Mouse (Mus musculus) heart, adult 9 months (tissue): Measurements from ENCODE around the gene Zfp260.
"Not testable (repeated sequence)": the region's sequence is repeated elsewhere in the genome, so short reads cannot be mapped to it uniquely, and the experiment has no call there.

Source experiments
- DNase-seq, 2 experiments: peaks; one replicate each; pipeline ENCODE4 v3.0.0; 2022; ENCODE audit warnings: low spot score in 2 of 2

The Zfp260 gene

DNA sequence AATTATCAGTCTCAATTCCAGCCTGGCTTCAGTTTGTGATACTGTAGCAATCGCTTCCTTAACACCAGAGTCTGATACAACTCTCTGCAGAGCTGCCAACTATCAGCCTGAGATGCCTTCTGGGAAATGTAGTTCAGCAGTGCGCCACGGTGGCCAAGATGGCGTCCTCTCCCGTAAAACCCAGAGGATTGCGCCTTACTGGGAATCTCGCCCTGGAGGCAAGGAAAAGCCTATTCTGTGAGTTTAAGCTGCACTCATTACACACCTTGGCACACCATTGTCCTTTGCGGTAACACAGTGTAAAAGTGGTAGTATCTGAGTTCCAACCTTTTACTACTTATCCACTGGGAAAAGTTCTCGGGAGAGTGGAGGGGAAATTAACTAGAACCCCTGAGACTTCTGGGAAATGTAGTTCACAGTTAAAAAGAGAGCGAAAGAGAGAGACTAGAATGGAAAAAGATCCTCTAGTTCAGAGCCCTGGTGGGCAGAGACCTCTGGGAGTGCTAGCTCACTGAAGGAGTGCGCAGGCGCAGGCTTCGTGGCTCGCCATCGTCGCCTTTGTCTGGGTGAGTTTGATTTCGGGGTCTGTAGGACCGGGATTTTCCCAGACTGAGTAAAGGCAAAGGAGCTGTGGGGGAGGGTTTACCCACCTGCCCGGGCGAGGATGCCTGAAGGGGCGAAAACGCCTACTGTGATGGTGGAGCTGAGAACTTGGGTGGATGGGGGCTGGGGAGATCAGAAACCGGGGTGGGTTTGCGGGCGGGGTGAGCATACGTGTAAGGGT is at the start of gene Zfp260:
Zfp260 (plus strand) TSS at position 132 of the 784 bp plus-strand sequence.
- peak; percentile 92 to 95 for DNase-seq

DNA sequence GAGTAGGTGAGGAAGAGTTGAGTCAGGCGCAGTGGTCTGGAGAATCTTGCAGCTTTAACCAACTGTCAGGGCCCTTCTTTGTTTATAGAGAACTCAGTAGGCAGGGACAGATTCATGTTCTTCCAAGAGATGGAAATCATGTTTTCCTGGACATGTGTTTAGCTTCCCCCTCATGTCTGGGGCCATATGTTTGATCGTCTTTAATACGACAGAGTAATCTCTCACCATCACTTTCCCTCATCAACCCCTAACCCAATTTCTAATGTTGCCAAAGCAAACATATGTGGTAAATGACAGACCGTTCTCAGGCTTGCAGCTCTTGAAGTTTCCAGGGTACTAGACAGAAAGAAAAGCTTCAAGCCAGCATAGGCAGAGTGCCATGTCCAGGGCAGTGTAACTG is 46.5 kb upstream of the Zfp260 start:
- no peak for DNase-seq

DNA sequence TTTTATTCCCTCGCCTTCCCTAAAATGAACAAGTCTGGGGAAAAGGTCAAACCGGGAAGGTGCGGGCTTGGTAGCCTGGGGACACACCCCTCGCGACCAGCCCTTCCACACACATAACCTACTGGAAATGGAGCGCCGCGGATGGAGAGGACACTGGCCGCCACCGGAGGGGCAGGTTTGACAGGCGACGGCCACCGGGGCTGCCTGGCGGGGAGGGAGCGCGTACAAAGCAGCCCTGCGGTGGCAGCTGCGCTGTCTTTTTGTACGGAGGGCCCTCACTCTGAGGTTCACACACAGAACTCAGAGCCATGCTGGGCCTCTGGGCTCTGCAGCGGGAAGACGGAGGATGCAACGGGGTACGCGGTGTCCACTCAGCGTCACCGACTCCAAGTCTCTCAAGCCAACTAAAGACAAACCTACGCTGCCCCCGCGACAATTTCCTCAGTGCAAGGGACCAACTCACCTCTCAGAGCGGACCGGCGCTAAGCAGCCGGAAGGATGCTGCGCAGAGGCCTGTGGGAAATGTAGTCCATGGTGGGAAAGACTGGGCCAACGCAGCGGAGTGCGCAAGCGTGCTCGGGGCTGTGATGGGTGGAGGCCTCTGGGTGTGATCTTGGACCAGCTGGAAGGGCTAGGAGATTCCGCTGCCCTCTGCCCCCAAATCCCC is 43.6 kb upstream of the Zfp260 start, which contains the start of gene Zfp14:
Zfp14 (minus strand) TSS at position 499 of the 667 bp plus-strand sequence.
- DNase-seq: peak; percentile 89 to 90

DNA sequence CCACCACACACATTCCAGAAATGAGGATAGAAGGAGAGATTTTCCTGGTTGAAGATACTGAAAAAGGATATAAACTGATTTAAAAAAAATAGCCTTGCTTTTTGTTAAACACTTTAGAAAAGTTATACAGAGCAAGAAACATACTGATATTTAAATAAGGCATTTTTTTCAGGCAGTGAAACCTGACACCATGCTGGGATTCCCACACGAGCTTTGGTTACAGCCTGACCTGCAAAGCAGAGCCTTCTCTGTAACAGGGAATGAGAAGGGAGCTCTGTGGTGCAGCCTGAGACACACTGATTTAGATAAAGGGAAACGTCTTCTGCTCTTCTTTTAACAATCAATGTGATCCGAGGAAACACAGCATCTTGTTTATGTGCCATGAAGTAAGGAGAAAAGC is 41.0 kb upstream of the Zfp260 start:
- DNase-seq: no peak

DNA sequence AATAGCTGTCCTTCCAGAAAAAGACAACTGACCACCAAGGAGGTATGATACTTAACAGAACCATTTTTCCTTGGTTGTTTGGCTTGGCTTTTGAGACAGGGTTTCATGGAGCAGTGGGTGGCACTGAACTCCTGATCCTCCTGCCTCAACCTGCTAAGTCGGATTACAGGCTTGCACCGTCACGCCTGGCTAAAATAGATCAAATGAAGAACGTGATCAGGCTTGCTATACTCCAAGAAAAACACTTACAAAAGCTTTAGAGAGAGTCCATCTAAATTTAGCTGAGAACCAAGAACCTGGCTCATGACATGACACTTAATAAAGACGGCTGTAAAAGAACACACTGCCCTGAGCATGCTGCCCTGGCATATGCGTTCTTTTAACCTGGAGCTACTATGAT is 34.2 kb upstream of the Zfp260 start:
- DNase-seq: peak in 1 of 2 experiments; percentile 9

DNA sequence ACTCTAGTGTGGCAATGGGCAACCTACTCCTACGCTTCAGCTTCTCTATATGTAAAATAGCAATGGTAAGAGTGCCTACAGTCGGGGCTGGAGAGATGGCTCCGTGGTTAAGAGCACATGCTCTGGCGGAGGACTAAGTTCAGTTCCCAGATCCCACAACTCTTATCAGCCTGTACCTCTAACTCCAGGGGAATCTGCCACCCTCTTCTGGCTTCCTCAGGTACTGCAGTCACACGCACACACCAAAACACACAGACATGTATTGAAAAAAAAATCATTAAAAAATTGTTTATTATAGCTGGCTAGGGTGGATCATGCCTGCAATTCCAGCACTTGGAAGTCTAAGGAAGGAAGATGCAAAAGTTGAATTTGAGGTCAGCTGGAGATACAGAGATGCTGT is 32.1 kb upstream of the Zfp260 start:
- DNase-seq: no peak

GRCm38 (mm10) chr7:30064622-30065021 is 30.0 kb upstream of the Zfp260 start:
- no peak for DNase-seq

DNA sequence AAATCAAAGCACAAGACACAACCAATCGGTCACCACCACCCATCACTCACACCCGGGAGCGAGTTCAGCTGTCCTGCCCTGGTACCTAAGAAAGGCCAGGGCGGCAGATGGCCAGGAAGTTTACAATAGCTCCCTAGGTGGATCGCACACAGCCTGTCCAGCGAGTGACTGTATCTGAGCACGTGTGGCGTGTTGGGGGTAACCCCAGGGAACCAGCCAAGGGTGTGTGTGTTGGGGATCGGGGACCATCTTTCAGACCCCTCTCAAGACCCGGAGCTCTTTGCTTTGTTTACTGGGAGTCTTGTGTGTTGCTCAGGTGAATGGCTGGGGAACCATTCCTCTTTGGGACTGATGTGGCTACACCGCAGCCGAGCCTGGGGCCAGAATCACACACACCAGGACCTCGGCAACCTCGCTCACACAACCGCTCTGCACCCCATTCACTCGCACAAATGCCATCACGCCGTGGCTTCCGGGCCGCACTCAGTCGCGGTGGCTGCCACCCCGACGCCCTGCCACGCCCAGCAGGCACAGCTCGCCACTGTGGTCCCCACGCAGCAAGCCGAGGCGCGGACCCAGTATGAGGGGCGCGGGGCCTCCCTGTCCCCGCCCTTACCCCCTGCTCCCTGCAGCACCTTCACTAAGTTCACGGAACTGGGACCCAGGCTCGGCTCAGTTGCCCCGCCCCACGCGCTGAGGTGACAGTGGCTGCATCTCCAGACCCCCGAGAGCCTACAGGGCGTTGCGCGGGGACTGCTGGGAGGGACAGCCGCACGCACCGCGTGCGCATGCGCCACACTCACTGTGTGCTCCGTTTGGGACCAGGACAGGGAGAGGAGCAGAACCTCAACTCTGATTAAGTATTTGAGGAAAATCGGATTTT is 22.2 kb upstream of the Zfp260 start, which contains the start of gene Zfp82:
Zfp82 (minus strand) TSS at position 755 of the 883 bp plus-strand sequence.
- peak; percentile 80 to 81 for DNase-seq

- no peak for DNase-seq
Measured at GRCm38 (mm10) chr7:30086524-30086923, 8.1 kb upstream of the Zfp260 start.

DNA sequence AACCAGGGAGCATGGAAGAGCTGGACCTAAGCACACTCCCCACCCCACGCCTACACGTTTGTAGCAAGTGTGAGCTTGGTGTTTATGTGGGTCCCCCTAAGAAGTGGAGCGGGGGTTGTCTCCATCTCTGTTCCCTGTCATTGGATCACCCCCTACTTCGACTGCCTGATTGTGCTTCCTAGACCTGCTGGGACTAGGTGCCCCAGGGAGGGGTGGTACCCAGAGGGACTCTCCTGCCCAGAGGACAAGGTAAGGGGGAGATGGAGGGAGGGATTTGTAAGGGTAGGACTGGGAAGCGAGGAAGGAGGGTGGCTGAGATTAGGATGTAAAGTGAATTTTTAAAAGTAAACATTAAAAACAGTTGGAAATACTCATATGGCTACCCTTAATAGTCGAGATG is 5.2 kb upstream of the Zfp260 start:
- no peak for DNase-seq

GRCm38 (mm10) chr7:30090092-30090969 is 4.2 kb upstream of the Zfp260 start, which contains the start of the genes Gm26920 and Zfp566:
Gene Gm26920 (minus strand): TSS chr7:30090410.
Gene Zfp566 (minus strand): TSS chr7:30090527.
- DNase-seq: peak; percentile 94 to 98

GRCm38 (mm10) chr7:30090970-30091585 is 3.5 kb upstream of the Zfp260 start:
- DNase-seq: peak in 1 of 2 experiments; percentile 17

DNA sequence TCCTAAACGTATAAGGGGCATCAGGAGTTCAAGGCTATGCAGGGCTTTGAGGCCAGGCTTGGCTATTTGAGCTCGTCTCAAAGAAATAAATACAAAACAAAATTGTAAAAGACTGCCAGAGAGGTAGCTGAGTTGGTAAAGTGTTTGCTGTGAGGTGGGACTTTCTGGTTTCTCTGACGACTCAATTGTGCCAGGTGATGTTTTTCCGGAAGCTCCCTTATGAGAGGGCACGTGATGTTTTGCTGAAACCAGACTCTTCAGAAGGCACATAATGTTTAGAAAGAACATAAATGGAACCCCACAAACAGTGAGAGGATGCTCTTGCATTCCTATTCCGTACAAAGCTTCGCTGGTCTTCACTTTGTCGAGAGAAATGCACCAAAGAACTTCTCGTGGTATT is 1.9 kb upstream of the Zfp260 start:
- no peak for DNase-seq

DNA sequence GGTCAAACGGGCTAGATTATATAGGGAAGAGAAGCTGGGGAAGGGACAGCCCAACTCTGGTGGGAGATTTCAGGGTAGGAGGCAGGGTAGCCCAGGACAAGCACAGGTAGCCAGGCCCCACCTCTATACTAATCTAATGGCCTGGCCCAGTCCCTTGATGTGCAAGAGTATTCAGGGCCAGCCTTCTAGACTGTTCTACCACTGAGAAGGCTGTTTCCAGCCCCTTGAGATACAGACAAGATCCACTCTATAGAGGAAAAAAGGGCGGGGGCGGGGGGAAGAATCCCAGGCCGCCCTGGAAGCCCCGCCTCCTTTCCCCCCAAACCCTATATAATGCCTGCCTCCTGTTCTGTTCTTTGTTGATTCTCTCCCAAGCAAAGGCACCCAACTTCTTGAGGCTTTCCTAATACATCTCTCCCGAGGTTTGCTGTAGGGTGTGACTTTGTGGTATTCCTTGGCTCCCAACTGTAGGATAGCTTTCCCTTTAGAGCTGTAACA is 610 bp upstream of the Zfp260 start:
- no peak for DNase-seq

GRCm38 (mm10) chr7:30095551-30096125 is 1.1 kb downstream of the Zfp260 start:
- DNase-seq: no peak

GRCm38 (mm10) chr7:30099297-30099696 is 4.7 kb downstream of the Zfp260 start:
- peak; percentile 21 to 27 for DNase-seq

DNA sequence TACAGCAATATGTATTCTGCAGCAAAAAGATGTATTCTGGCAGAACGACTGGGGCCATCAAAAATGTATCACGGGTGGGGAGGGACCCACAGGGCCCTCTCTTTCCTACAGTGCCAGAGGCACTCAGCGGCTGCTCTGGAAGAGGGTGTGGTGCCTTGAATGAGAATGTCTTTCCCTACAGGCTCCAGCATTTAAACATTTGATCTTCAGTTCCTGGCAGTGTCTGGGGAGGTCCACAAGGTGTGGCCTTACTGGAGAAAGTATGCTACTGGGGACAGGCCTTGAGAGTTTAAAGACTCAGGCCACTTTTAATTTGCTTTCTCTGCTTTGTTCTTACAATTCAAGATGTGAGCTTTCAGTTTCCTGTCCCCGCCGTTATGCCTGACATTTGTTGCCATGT is 21.5 kb downstream of the Zfp260 start:
- no peak for DNase-seq

- DNase-seq: not testable (repeated sequence)
Measured at GRCm38 (mm10) chr7:30117935-30118334, 23.4 kb downstream of the Zfp260 start.

GRCm38 (mm10) chr7:30121308-30122187 is 27.0 kb downstream of the Zfp260 start, which contains the start of gene Zfp382:
Gene Zfp382 (plus strand): TSS chr7:30121942.
- peak; percentile 90 for DNase-seq
